ENCODE assay signal across 8 mouse cellular contexts in genomic region chr10:62410943-62411342, GRCm38 (mm10). TPM values are rescaled to one million over a fixed set of nuclear protein-coding genes. Genes with fewer than 3 reads are reported as not detected.
DNase-seq lines count a peak whose midpoint lies in the region; ATAC-seq lines count a peak whose summit lies in the region.

No protein-coding gene starts in this region.

- ATAC-seq in CD4-positive, CD25-positive, alpha-beta regulatory T cell, adult 4 months = peak; percentile 84
- ATAC-seq in neutrophil, adult 5-6 weeks (ENCODE audit: extremely low read depth, insufficient number of reproducible peaks, low FRiP score, poor library complexity, severe bottlenecking) = peak; percentile 54; the same call in 1 of the 2 replicates

- DNase-seq in adrenal gland, adult 8-10 months = peak; percentile 39
- peak; percentile 78 for DNase-seq in embryo, embryonic 11 days
- DNase-seq in gastrocnemius, postnatal 25 days = peak; percentile 27
- peak; percentile 81 for DNase-seq in kidney, postnatal 10 days
- peak; percentile 54 to 66 for DNase-seq in lung, adult 18-20 months
- DNase-seq in thymus, postnatal 0 days (ENCODE audit: low spot score) = peak; percentile 60

RNA-seq across cellular contexts. Expression of gene Hkdc1, which starts 11.3 kb away (rescaled TPM):
- not detected for polyA plus RNA-seq in CD4-positive, CD25-positive, alpha-beta regulatory T cell, adult 4 months (2017; shearing (Covaris generic))
- total RNA-seq in adrenal gland, adult 8-10 months (2022) = not detected
- total RNA-seq in gastrocnemius, postnatal 25 days (2021) = under 1 TPM in 1 of 2 experiments, not detected in 1; 0.08 TPM
- total RNA-seq in neutrophil, adult 5-6 weeks (2017) = not detected in 2 replicates
- 0.12 and 0.13 TPM in 2 replicates for polyA plus RNA-seq in thymus, postnatal 0 days (2015; fragmentation: Nextera tagmentation; extraction: Ambion mirVana)

RNA-seq across cellular contexts. Expression of gene Hk1, which starts 31.2 kb away (rescaled TPM):
- polyA plus RNA-seq in CD4-positive, CD25-positive, alpha-beta regulatory T cell, adult 4 months (2017; shearing (Covaris generic)) = 100 to 1,000 TPM in 1 of 2 experiments, 10 to 100 TPM in 1; 69.6 to 103 TPM
- 10 to 100 TPM; 32.4 to 53.5 (median 42.9) TPM for total RNA-seq in adrenal gland, adult 8-10 months (2022)
- total RNA-seq in gastrocnemius, postnatal 25 days (2021) = 1 to 10 TPM; 7.1 to 8.5 TPM
- 37.8 and 43.8 TPM in 2 replicates for total RNA-seq in neutrophil, adult 5-6 weeks (2017)
- 37.2 and 37.4 TPM in 2 replicates for polyA plus RNA-seq in thymus, postnatal 0 days (2015; fragmentation: Nextera tagmentation; extraction: Ambion mirVana)

RNA-seq across cellular contexts. Expression of gene 4930507D05Rik, which starts 38.3 kb away (rescaled TPM):
- polyA plus RNA-seq in CD4-positive, CD25-positive, alpha-beta regulatory T cell, adult 4 months (2017; shearing (Covaris generic)) = not detected
- under 1 TPM; 0.31 to 0.56 (median 0.36) TPM for total RNA-seq in adrenal gland, adult 8-10 months (2022)
- not detected for total RNA-seq in gastrocnemius, postnatal 25 days (2021)
- total RNA-seq in neutrophil, adult 5-6 weeks (2017) = 0.23 TPM in 1 of 2 replicates, not detected in the other
- 0.69 and 0.95 TPM in 2 replicates for polyA plus RNA-seq in thymus, postnatal 0 days (2015; fragmentation: Nextera tagmentation; extraction: Ambion mirVana)

RNA-seq across cellular contexts. Expression of gene Supv3l1, which starts 38.6 kb away (rescaled TPM):
- polyA plus RNA-seq in CD4-positive, CD25-positive, alpha-beta regulatory T cell, adult 4 months (2017; shearing (Covaris generic)) = 10 to 100 TPM in 1 of 2 experiments, 1 to 10 TPM in 1; 8.4 to 11.7 TPM
- 10 to 100 TPM; 30.6 to 36.8 (median 34.8) TPM for total RNA-seq in adrenal gland, adult 8-10 months (2022)
- 10 to 100 TPM; 15.3 to 20.1 TPM for total RNA-seq in gastrocnemius, postnatal 25 days (2021)
- total RNA-seq in neutrophil, adult 5-6 weeks (2017) = 15.5 and 17.5 TPM in 2 replicates
- 20.7 and 21.6 TPM in 2 replicates for polyA plus RNA-seq in thymus, postnatal 0 days (2015; fragmentation: Nextera tagmentation; extraction: Ambion mirVana)

Comparison
In these comparisons a context has a peak if more than half of its experiments do, and no peak if none do; other contexts are left out.
1. Peak in every context shown above with its lines: DNase-seq and ATAC-seq.
2. DNase-seq: peak in every context shown above with its lines; median percentile 81 in kidney, postnatal 10 days; 78 in embryo, embryonic 11 days; 60 in lung, adult 18-20 months; 60 in thymus, postnatal 0 days; 39 in adrenal gland, adult 8-10 months; 27 in gastrocnemius, postnatal 25 days.